Mouse (Mus musculus) MEL (cell line): ENCODE data around the gene Apex2. TPM values are rescaled to one million over a fixed set of nuclear protein-coding genes. Genes with fewer than 3 reads are reported as not detected.

Experiments
- DNase-seq: peaks from one replicate; pipeline ENCODE4 v3.0.0; 2011; ENCODE audit warnings: low read depth, low spot score
- H3K27ac ChIP-seq: 2 replicates; pipeline ENCODE4 v1.5.1; 2012; ENCODE audit warnings: low read depth, mild to moderate bottlenecking, control low read depth, low read length, moderate library complexity; ENCODE audit not compliant: control insufficient read depth
- H3K27me3 ChIP-seq, 2 experiments: fragments of 150-350 bp in 1 of 2; sonication (generic) in 1 of 2; 2 replicates each; pipeline ENCODE4 v1.6.1; 2012; ENCODE audit warnings: low read length in 2 of 2, mild to moderate bottlenecking in 2 of 2, improper control_type of control experiment in 1 of 2, moderate library complexity in 1 of 2; ENCODE audit not compliant: insufficient read depth in 2 of 2, control insufficient read depth in 1 of 2
- H3K36me3 ChIP-seq, 2 experiments: 2 replicates each; pipeline ENCODE4 v1.6.1; 2012 to 2014; ENCODE audit warnings: low read length in 2 of 2, improper control_type of control experiment in 1 of 2, inconsistent platforms in 1 of 2, mild to moderate bottlenecking in 1 of 2; ENCODE audit not compliant: insufficient read depth in 2 of 2, control insufficient read depth in 1 of 2
- H3K4me1 ChIP-seq, 2 experiments: fragments of 150-350 bp in 1 of 2; sonication (generic) in 1 of 2; 2 replicates each; pipeline ENCODE4 v1.6.1; 2012; ENCODE audit warnings: low read length in 2 of 2, improper control_type of control experiment in 1 of 2, mild to moderate bottlenecking in 1 of 2; ENCODE audit not compliant: insufficient read depth in 2 of 2, control insufficient read depth in 1 of 2
- H3K4me3 ChIP-seq, 2 experiments: fragments of 150-350 bp in 1 of 2; sonication (generic) in 1 of 2; 2 replicates each; pipeline ENCODE4 v1.5.1; 2012; ENCODE audit warnings: low read depth in 2 of 2, low read length in 2 of 2, mild to moderate bottlenecking in 2 of 2, moderate library complexity in 2 of 2, control low read depth in 1 of 2, improper control_type of control experiment in 1 of 2; ENCODE audit not compliant: control insufficient read depth in 1 of 2, insufficient read depth in 1 of 2
- H3K79me2 ChIP-seq: 2 replicates; pipeline ENCODE4 v1.6.1; 2012; ENCODE audit warnings: mild to moderate bottlenecking, low read length, moderate library complexity; ENCODE audit not compliant: control insufficient read depth, poor library complexity, insufficient read depth
- H3K9ac ChIP-seq: 2 replicates; pipeline ENCODE4 v1.6.1; 2012; ENCODE audit warnings: low read depth, mild to moderate bottlenecking, control low read depth, low read length, moderate library complexity; ENCODE audit not compliant: control insufficient read depth, poor library complexity, severe bottlenecking
- H3K9me3 ChIP-seq: fragments of 150-350 bp; sonication (generic); replicated peaks from 2 replicates; pipeline ENCODE4 v1.6.1; 2012; ENCODE audit warnings: mild to moderate bottlenecking, low read length, improper control_type of control experiment, moderate library complexity; ENCODE audit not compliant: insufficient read depth
- CHD1 ChIP-seq: IDR thresholded peaks from 2 replicates; pipeline ENCODE4 v1.6.1; 2012; ENCODE audit warnings: low read depth, mild to moderate bottlenecking, inconsistent platforms, low read length, improper control_type of control experiment
- CHD2 ChIP-seq: IDR thresholded peaks from 2 replicates; pipeline ENCODE4 v1.6.1; 2011; ENCODE audit warnings: low read length, improper control_type of control experiment
- CTCF ChIP-seq, 3 experiments: IDR thresholded peaks in 2 of 3; conservative IDR thresholded peaks in 1 of 3; 2 replicates each; pipeline ENCODE4 v1.5.1; 2011 to 2012; ENCODE audit warnings: low read length in 3 of 3, low read depth in 2 of 3, mild to moderate bottlenecking in 2 of 3, improper control_type of control experiment in 1 of 3, inconsistent platforms in 1 of 3, mixed read lengths in 1 of 3, moderate library complexity in 1 of 3; ENCODE audit not compliant: control insufficient read depth in 1 of 3, insufficient read depth in 1 of 3, poor library complexity in 1 of 3, severe bottlenecking in 1 of 3
- E2F4 ChIP-seq: IDR thresholded peaks from 2 replicates; pipeline ENCODE4 v1.6.1; 2011; ENCODE audit warnings: low read depth, low read length, improper control_type of control experiment, borderline replicate concordance
- ELF1 ChIP-seq: IDR thresholded peaks from 2 replicates; pipeline ENCODE4 v1.6.1; 2014; ENCODE audit warnings: low read depth, mild to moderate bottlenecking, inconsistent platforms, low read length, improper control_type of control experiment, moderate library complexity
- EP300 ChIP-seq, 2 experiments: IDR thresholded peaks; 2 replicates each; pipeline ENCODE4 v1.6.1; 2011; ENCODE audit warnings: improper control_type of control experiment in 2 of 2, low read length in 2 of 2, low read depth in 1 of 2, mild to moderate bottlenecking in 1 of 2
- ETS1 ChIP-seq: IDR thresholded peaks from 2 replicates; pipeline ENCODE4 v1.6.1; 2012; ENCODE audit warnings: low read depth, mild to moderate bottlenecking, inconsistent platforms, low read length, improper control_type of control experiment, moderate library complexity
- GABPA ChIP-seq: IDR thresholded peaks from 2 replicates; pipeline ENCODE4 v1.6.1; 2012; ENCODE audit warnings: low read depth, mild to moderate bottlenecking, inconsistent platforms, low read length, improper control_type of control experiment, moderate library complexity
- GATA1 ChIP-seq: IDR thresholded peaks from 2 replicates; pipeline ENCODE4 v1.6.1; 2011; ENCODE audit warnings: low read depth, low read length, improper control_type of control experiment
- HCFC1 ChIP-seq: IDR thresholded peaks from 2 replicates; pipeline ENCODE4 v1.6.1; 2012; ENCODE audit warnings: low read depth, mild to moderate bottlenecking, inconsistent platforms, low read length, improper control_type of control experiment, moderate library complexity
- KAT2A ChIP-seq: conservative IDR thresholded peaks from 2 replicates; pipeline ENCODE4 v1.6.1; 2012; ENCODE audit warnings: low read depth, low read length, improper control_type of control experiment, inconsistent platforms
- MAFK ChIP-seq: IDR thresholded peaks from 2 replicates; pipeline ENCODE4 v1.6.1; 2011; ENCODE audit warnings: low read depth, mild to moderate bottlenecking, low read length, improper control_type of control experiment, borderline replicate concordance
- MAX ChIP-seq: IDR thresholded peaks from 2 replicates; pipeline ENCODE4 v1.6.1; 2011; ENCODE audit warnings: low read length, improper control_type of control experiment
- MAZ ChIP-seq: IDR thresholded peaks from 2 replicates; pipeline ENCODE4 v1.6.1; 2012; ENCODE audit warnings: low read depth, mild to moderate bottlenecking, inconsistent platforms, low read length, improper control_type of control experiment
- MYB ChIP-seq: IDR thresholded peaks from 2 replicates; pipeline ENCODE4 v1.6.1; 2011; ENCODE audit warnings: mild to moderate bottlenecking, low read depth, low read length, improper control_type of control experiment
- MYC ChIP-seq: IDR thresholded peaks from 2 replicates; pipeline ENCODE4 v1.6.1; 2011; ENCODE audit warnings: low read depth, mild to moderate bottlenecking, low read length, improper control_type of control experiment, moderate library complexity
- NRF1 ChIP-seq: IDR thresholded peaks from 2 replicates; pipeline ENCODE4 v1.6.1; 2014; ENCODE audit warnings: low read depth, mild to moderate bottlenecking, inconsistent platforms, low read length, improper control_type of control experiment, moderate library complexity; ENCODE audit not compliant: poor library complexity, insufficient read depth, severe bottlenecking
- POLR2A ChIP-seq, 2 experiments: IDR thresholded peaks; 2 replicates each; pipeline ENCODE4 v1.6.1; 2011 to 2012; ENCODE audit warnings: low read length in 2 of 2, mild to moderate bottlenecking in 2 of 2, control low read depth in 1 of 2, improper control_type of control experiment in 1 of 2, low read depth in 1 of 2, moderate library complexity in 1 of 2; ENCODE audit not compliant: control insufficient read depth in 1 of 2, insufficient read depth in 1 of 2, poor library complexity in 1 of 2
- POLR2AphosphoS2 ChIP-seq: IDR thresholded peaks from 2 replicates; pipeline ENCODE4 v1.6.1; 2011; ENCODE audit warnings: low read length, improper control_type of control experiment
- POLR2AphosphoS5 ChIP-seq: IDR thresholded peaks from 2 replicates; pipeline ENCODE4 v1.6.1; 2012; ENCODE audit warnings: low read depth, borderline replicate concordance, mild to moderate bottlenecking, inconsistent platforms, low read length, moderate library complexity, mixed read lengths
- RCOR1 ChIP-seq: IDR thresholded peaks from 2 replicates; pipeline ENCODE4 v1.6.1; 2012; ENCODE audit warnings: low read depth, mild to moderate bottlenecking, inconsistent platforms, low read length, improper control_type of control experiment
- SIN3A ChIP-seq: IDR thresholded peaks from 2 replicates; pipeline ENCODE4 v1.6.1; 2012; ENCODE audit warnings: low read length, improper control_type of control experiment, inconsistent platforms
- TCF12 ChIP-seq: IDR thresholded peaks from 2 replicates; pipeline ENCODE4 v1.6.1; 2014; ENCODE audit warnings: low read depth, mild to moderate bottlenecking, inconsistent platforms, low read length, improper control_type of control experiment, moderate library complexity
- USF2 ChIP-seq, 2 experiments: IDR thresholded peaks; 2 replicates each; pipeline ENCODE4 v1.6.1; 2011 to 2012; ENCODE audit warnings: improper control_type of control experiment in 2 of 2, low read length in 2 of 2, borderline replicate concordance in 1 of 2, inconsistent platforms in 1 of 2, low read depth in 1 of 2, mild to moderate bottlenecking in 1 of 2; ENCODE audit not compliant: insufficient read depth in 1 of 2
- ZNF384 ChIP-seq: IDR thresholded peaks from 2 replicates; pipeline ENCODE4 v1.6.1; 2012; ENCODE audit warnings: low read depth, mild to moderate bottlenecking, inconsistent platforms, low read length, improper control_type of control experiment
- polyA plus RNA-seq, 2 experiments: library from polyadenylated mRNA; stranded (reverse) in 1 of 2; unstranded in 1 of 2; fragments of >175 nt in 1 of 2; fragments of >200 nt in 1 of 2; gene quantifications; 2 replicates each; pipeline versions ENCODE4 v1.2.1 to v1.2.4; 2012; ENCODE audit warnings: low replicate concordance in 2 of 2, low read depth in 1 of 2; ENCODE audit not compliant: insufficient read length in 2 of 2, insufficient read depth in 1 of 2, missing spikeins in 1 of 2
- total RNA-seq: library from RNA; depleted of rRNA; stranded (reverse); fragments of 300-350 nt; gene quantifications from 2 replicates; pipeline ENCODE4 v1.2.3, GENCODE M21; 2012

Gene Apex2
- total and polyA plus RNA-seq, 3 experiments = 11.5 to 23.4 TPM; not detected in 1

- TF ChIP-seq ELF1 = no peak
- no peak for TF ChIP-seq RCOR1
- no peak for TF ChIP-seq MAZ
- H3K79me2 ChIP-seq = no peaks in the 10 kb centered on the region
- no peak overlapping the region for H3K9ac ChIP-seq
- peaks cover 0 to 21% of the 10 kb centered on the region in 2 experiments; a peak in 2 of 4 replicates for H3K36me3 ChIP-seq
- H3K9me3 ChIP-seq = no peaks in the 10 kb centered on the region
- no peak overlapping the region for H3K4me3 ChIP-seq
- DNase-seq = no peak
- peaks cover 2 to 6% of the 10 kb centered on the region in 2 experiments; a peak in 2 of 4 replicates for H3K4me1 ChIP-seq
- H3K27ac ChIP-seq = no peak overlapping the region
- no peaks in the 10 kb centered on the region for H3K27me3 ChIP-seq
These were observed 75.5 kb downstream of the Apex2 start for GRCm38 (mm10) chrX:150514127-150514526.

- Histone ChIP-seq H3K4me1 (peaks cover under 1 to 6% of the 10 kb centered on the region in 2 experiments; a peak in 2 of 4 replicates), H3K27ac (no peak overlapping the region), H3K79me2 (no peaks in the 10 kb centered on the region), H3K9ac (no peak overlapping the region), H3K9me3 (no peaks in the 10 kb centered on the region), H3K4me3 (no peak overlapping the region), H3K36me3 (peaks cover 0 to 20% of the 10 kb centered on the region in 2 experiments; a peak in 2 of 4 replicates), H3K27me3 (no peaks in the 10 kb centered on the region)
- TF ChIP-seq CHD2 = no peak
- TF ChIP-seq USF2 (IDR thresholded peaks at IDR 0.05; ENCODE audit: borderline replicate concordance in 1 of 2, insufficient read depth in 1 of 2, low read depth in 1 of 2, low read length in 2 of 2) = no peak
- TF ChIP-seq EP300 (IDR thresholded peaks at IDR 0.05; ENCODE audit: low read depth in 1 of 2, low read length in 2 of 2) = no peak
- TF ChIP-seq GABPA = no peak
- DNase-seq = peak; percentile 32
These were observed 78.4 kb downstream of the Apex2 start for GRCm38 (mm10) chrX:150511274-150511673.

- peak; percentile 83 for DNase-seq
- TF ChIP-seq MAZ (no peak), CHD2 (no peak), MAX (no peak), TCF12 (no peak), EP300 (IDR thresholded peaks at IDR 0.05; ENCODE audit: low read depth in 1 of 2, low read length in 2 of 2) (no peak), MAFK (no peak), KAT2A (no peak), ZNF384 (peak; percentile 35; the same call in 1 of the 2 replicates), NRF1 (no peak), POLR2AphosphoS5 (no peak), POLR2AphosphoS2 (no peak), CTCF (IDR thresholded peaks at IDR 0.05 in 2 of 3, conservative IDR thresholded peaks at IDR 0.05 in 1 of 3; ENCODE audit: control insufficient read depth in 1 of 3, insufficient read depth in 1 of 3, low read depth in 2 of 3, low read length in 3 of 3, poor library complexity in 1 of 3, severe bottlenecking in 1 of 3) (peak in 2 of 3 experiments; percentile 60 to 91; a peak in 4 of 6 replicates), RCOR1 (no peak), MYB (no peak), GATA1 (no peak), CHD1 (no peak), MYC (no peak), ETS1 (no peak), SIN3A (no peak), E2F4 (no peak), POLR2A (IDR thresholded peaks at IDR 0.05; ENCODE audit: control insufficient read depth in 1 of 2, insufficient read depth in 1 of 2, low read depth in 1 of 2, low read length in 2 of 2, poor library complexity in 1 of 2) (no peak), USF2 (IDR thresholded peaks at IDR 0.05; ENCODE audit: borderline replicate concordance in 1 of 2, insufficient read depth in 1 of 2, low read depth in 1 of 2, low read length in 2 of 2) (no peak), HCFC1 (no peak)
These were observed 79.0 kb downstream of the Apex2 start for GRCm38 (mm10) chrX:150510631-150511030.

More at GRCm38 (mm10) chrX:150510631-150511030, 79.0 kb downstream of the Apex2 start:
- no peaks in the 10 kb centered on the region for H3K79me2 ChIP-seq
- H3K27ac ChIP-seq = no peak overlapping the region
- no peak overlapping the region for H3K4me3 ChIP-seq
- H3K27me3 ChIP-seq = no peaks in the 10 kb centered on the region
- H3K9ac ChIP-seq = no peak overlapping the region
- no peaks in the 10 kb centered on the region for H3K9me3 ChIP-seq
- H3K36me3 ChIP-seq = peaks cover 0 to 17% of the 10 kb centered on the region in 2 experiments; a peak in 2 of 4 replicates
- H3K4me1 ChIP-seq = peaks cover 0 to 6% of the 10 kb centered on the region in 2 experiments; a peak in 2 of 4 replicates
